Comparison of ENCODE assay signal across 21 mouse cellular contexts in the genomic region with DNA sequence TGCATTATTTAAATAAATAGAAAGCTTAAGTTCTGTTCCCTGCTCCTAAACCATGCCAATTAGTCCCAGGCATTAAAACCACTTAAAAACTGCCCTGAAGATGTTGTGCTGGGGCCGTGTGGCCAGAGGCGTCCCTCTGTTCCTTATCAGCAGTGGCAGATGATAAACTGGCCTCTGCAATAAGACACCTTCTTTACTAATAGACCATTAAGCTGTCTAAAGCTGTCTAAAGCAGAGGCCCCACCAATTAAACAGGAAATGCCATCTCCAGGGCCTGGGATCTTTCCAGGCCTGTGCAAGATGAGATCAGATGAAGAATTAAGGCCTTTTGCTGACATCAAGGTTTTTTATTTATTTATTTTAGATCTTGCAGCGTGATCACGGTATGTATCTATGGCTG.
A peak's percentile ranks its signal among the peaks of the same experiment; 100 is the strongest.
DNase-seq lines count a peak whose midpoint lies in the region; ATAC-seq and TF ChIP-seq lines count a peak whose summit lies in the region.
"Had no signal": no experiment of that assay in that cellular context is flagged by ENCODE, and none has a peak within 500 bp of the region (broad histone marks: within the 10 kb centered on the region; RNA-seq: fewer than 3 reads in every experiment).

No protein-coding gene starts in this region.

- no peak overlapping the region for H3K9ac ChIP-seq in kidney, embryonic 15.5 days
- H3K9ac ChIP-seq in lung, postnatal 0 days (replicated peaks; ENCODE audit: low read depth), result no peak overlapping the region
- H3K9ac ChIP-seq in intestine, embryonic 16.5 days (ENCODE audit: low read depth, low read length), result no peak overlapping the region
- H3K9ac ChIP-seq: embryonic facial prominence, embryonic 15.5 days; heart, embryonic 13.5 days had no signal

- no peak for TF ChIP-seq CTCF in lung, postnatal 0 days (IDR thresholded peaks at IDR 0.05)

- H3K4me1 ChIP-seq in kidney, embryonic 15.5 days, result peaks cover 24% of the 10 kb centered on the region
- no peaks in the 10 kb centered on the region for H3K4me1 ChIP-seq in lung, postnatal 0 days (ENCODE audit: insufficient read depth, low read depth, low read length)
- peaks cover 3% of the 10 kb centered on the region; the same call in 1 of the 2 replicates for H3K4me1 ChIP-seq in intestine, embryonic 16.5 days (ENCODE audit: control insufficient read depth, insufficient read depth, low read length)

- 16% methylated on average over 4 of the region's 4 CpGs for WGBS in kidney, embryonic 15.5 days
- WGBS in lung, postnatal 0 days, result 35% methylated on average over 4 of the region's 4 CpGs
- 25% methylated on average over 4 of the region's 4 CpGs for WGBS in intestine, embryonic 16.5 days

- no peak overlapping the region for H3K4me3 ChIP-seq in kidney, embryonic 15.5 days (replicated peaks)
- no peak overlapping the region for H3K4me3 ChIP-seq in lung, postnatal 0 days (ENCODE audit: low read depth, low read length)
- H3K4me3 ChIP-seq in intestine, embryonic 16.5 days (ENCODE audit: low read length), result no peak overlapping the region
- H3K4me3 ChIP-seq: embryonic facial prominence, embryonic 15.5 days; erythroblast, embryonic 14.5 days; forebrain, embryonic 10.5 days; heart, embryonic 13.5 days had no signal

- H3K4me2 ChIP-seq in kidney, embryonic 15.5 days, result no peak overlapping the region
- H3K4me2 ChIP-seq in lung, postnatal 0 days (replicated peaks; ENCODE audit: low read depth, low read length), result no peak overlapping the region
- no peak overlapping the region for H3K4me2 ChIP-seq in intestine, embryonic 16.5 days (ENCODE audit: low read depth, low read length)
- H3K4me2 ChIP-seq: embryonic facial prominence, embryonic 15.5 days; heart, embryonic 13.5 days had no signal

- DNase-seq in kidney, adult 11 months, result no peak
- DNase-seq in lung, postnatal 0 days (ENCODE audit: low spot score), result no peak
- DNase-seq in lung, postnatal 25 days (ENCODE audit: low spot score), result no peak
- DNase-seq in frontal cortex, postnatal 36 days (ENCODE audit: low spot score in 2 of 2), result no peak
- no peak for DNase-seq in adrenal gland, postnatal 4 days (ENCODE audit: low spot score in 2 of 2)
- DNase-seq: adrenal gland, adult 8-10 months; adrenal gland, postnatal 36 days; cerebellum, adult 11 months; cerebellum, adult 8-10 months; cerebellum, postnatal 25 days; gastrocnemius, postnatal 36 days; heart, adult 11 months; heart, postnatal 36 days had no signal

- H3K36me3 ChIP-seq in kidney, embryonic 15.5 days, result no peaks in the 10 kb centered on the region
- no peaks in the 10 kb centered on the region for H3K36me3 ChIP-seq in lung, postnatal 0 days (ENCODE audit: insufficient read depth, low read length)
- H3K36me3 ChIP-seq in intestine, embryonic 16.5 days (ENCODE audit: control insufficient read depth, insufficient read depth, low read length), result no peaks in the 10 kb centered on the region
- H3K36me3 ChIP-seq: embryonic facial prominence, embryonic 15.5 days; forebrain, embryonic 10.5 days; heart, embryonic 13.5 days had no signal

- no peaks in the 10 kb centered on the region for H3K27me3 ChIP-seq in kidney, embryonic 15.5 days
- H3K27me3 ChIP-seq in lung, postnatal 0 days (replicated peaks; ENCODE audit: insufficient read depth, low read length), result no peaks in the 10 kb centered on the region
- H3K27me3 ChIP-seq in intestine, embryonic 16.5 days (replicated peaks; ENCODE audit: control insufficient read depth, insufficient read depth, low read length), result no peaks in the 10 kb centered on the region
- H3K27me3 ChIP-seq: embryonic facial prominence, embryonic 15.5 days; heart, embryonic 13.5 days had no signal

- H3K27ac ChIP-seq in kidney, embryonic 15.5 days, result peak overlapping the region; percentile 41; the same call in 1 of the 2 replicates
- H3K27ac ChIP-seq in lung, postnatal 0 days (ENCODE audit: low read length), result no peak overlapping the region
- no peak overlapping the region for H3K27ac ChIP-seq in intestine, embryonic 16.5 days (ENCODE audit: low read length)
- H3K27ac ChIP-seq: embryonic facial prominence, embryonic 15.5 days; forebrain, embryonic 10.5 days; heart, embryonic 13.5 days had no signal

- H3K9me3 ChIP-seq in kidney, embryonic 15.5 days (replicated peaks), result no peaks in the 10 kb centered on the region
- no peaks in the 10 kb centered on the region for H3K9me3 ChIP-seq in lung, postnatal 0 days (ENCODE audit: low read length)
- no peaks in the 10 kb centered on the region for H3K9me3 ChIP-seq in intestine, embryonic 16.5 days (ENCODE audit: control insufficient read depth, low read length)
- H3K9me3 ChIP-seq: embryonic facial prominence, embryonic 15.5 days; forebrain, embryonic 10.5 days; heart, embryonic 13.5 days had no signal

- TF ChIP-seq EP300 in lung, postnatal 0 days (IDR thresholded peaks at IDR 0.05), result no peak

- peak; percentile 66 for ATAC-seq in kidney, embryonic 15.5 days (replicated peaks; ENCODE audit: low FRiP score)
- peak; percentile 12; the same call in 1 of the 2 replicates for ATAC-seq in lung, postnatal 0 days
- 0 out of 2 replicates have a peak, but pooled peaks have one; percentile 28 for ATAC-seq in intestine, embryonic 16.5 days
- ATAC-seq: forebrain, embryonic 14.5 days; hindbrain, embryonic 16.5 days had no signal

Comparison
In these comparisons a context has a peak if more than half of its experiments do, and no peak if none do; other contexts are left out.
1. ATAC-seq: peak in every context shown above with its lines; median percentile 66 in kidney, embryonic 15.5 days; 28 in intestine, embryonic 16.5 days; 12 in lung, postnatal 0 days.